Mouse (Mus musculus) hindbrain, embryonic 16.5 days (tissue): ENCODE measurements at regions not wholly inside any gene's neighbourhood (a gene's known extent, or its start where the extent isn't known, plus 50 kb on each side); places are given as distances from the start of the nearest gene placed in this dataset.

Experiments used
- ATAC-seq: fragments of 200-750 bp; cut with Nextera tagmentation; 2 replicates; pipeline ENCODE4 v1.8.0; 2017; ENCODE audit warnings: moderate TSS enrichment, moderate library complexity
- H3K27ac ChIP-seq: fragments of 300-500 bp; sonication (generic); 2 replicates; pipeline ENCODE4 v1.5.1; 2014; ENCODE audit warnings: low read depth, mild to moderate bottlenecking, control low read depth, low read length, moderate library complexity
- H3K27me3 ChIP-seq: fragments of 300-500 bp; sonication (generic); replicated peaks from 2 replicates; pipeline ENCODE4 v1.6.1; 2014; ENCODE audit warnings: low read length; ENCODE audit not compliant: control insufficient read depth, insufficient read depth
- H3K36me3 ChIP-seq: fragments of 300-500 bp; sonication (generic); 2 replicates; pipeline ENCODE4 v1.6.1; 2014; ENCODE audit warnings: mild to moderate bottlenecking, low read length, moderate library complexity, mixed read lengths; ENCODE audit not compliant: control insufficient read depth, insufficient read depth
- H3K4me1 ChIP-seq: fragments of 300-500 bp; sonication (generic); 2 replicates; pipeline ENCODE4 v1.6.1; 2014; ENCODE audit warnings: low read depth, low read length; ENCODE audit not compliant: control insufficient read depth, insufficient read depth
- H3K4me2 ChIP-seq: fragments of 300-500 bp; sonication (generic); 2 replicates; pipeline ENCODE4 v1.6.1; 2014; ENCODE audit warnings: mild to moderate bottlenecking, low read length, control low read depth, moderate library complexity
- H3K4me3 ChIP-seq: fragments of 300-500 bp; sonication (generic); 2 replicates; pipeline ENCODE4 v1.5.1; 2014; ENCODE audit warnings: mild to moderate bottlenecking, low read length, control low read depth, moderate library complexity
- H3K9ac ChIP-seq: fragments of 300-500 bp; sonication (generic); 2 replicates; pipeline ENCODE4 v1.6.1; 2014; ENCODE audit warnings: low read depth, mild to moderate bottlenecking, control low read depth, low read length, moderate library complexity
- H3K9me3 ChIP-seq: fragments of 300-500 bp; sonication (generic); 2 replicates; pipeline ENCODE4 v1.6.1; 2014; ENCODE audit warnings: mild to moderate bottlenecking, low read length, moderate library complexity; ENCODE audit not compliant: control insufficient read depth
- WGBS: fragments of 180-500 bp; shearing (Covaris S2); extraction: QIAGEN DNeasy Blood & Tissue Kit; methylation state at CpG from one replicate; pipeline ENCODE4 v1.1.7; 2014; 5-methylcytosine and 5-hydroxymethylcytosine counted together

GRCm38 (mm10) chr13:78717686-78718431 is 518.3 kb upstream of the Nr2f1 start:
- Histone ChIP-seq H3K36me3 (no peaks in the 10 kb centered on the region), H3K4me1 (no peaks in the 10 kb centered on the region), H3K9me3 (no peaks in the 10 kb centered on the region), H3K4me2 (no peak overlapping the region), H3K4me3 (no peak overlapping the region), H3K9ac (no peak overlapping the region), H3K27me3 (no peaks in the 10 kb centered on the region), H3K27ac (no peak overlapping the region)
- WGBS = 45% methylated on average over 4 of the region's 4 CpGs
- no peak for ATAC-seq

DNA sequence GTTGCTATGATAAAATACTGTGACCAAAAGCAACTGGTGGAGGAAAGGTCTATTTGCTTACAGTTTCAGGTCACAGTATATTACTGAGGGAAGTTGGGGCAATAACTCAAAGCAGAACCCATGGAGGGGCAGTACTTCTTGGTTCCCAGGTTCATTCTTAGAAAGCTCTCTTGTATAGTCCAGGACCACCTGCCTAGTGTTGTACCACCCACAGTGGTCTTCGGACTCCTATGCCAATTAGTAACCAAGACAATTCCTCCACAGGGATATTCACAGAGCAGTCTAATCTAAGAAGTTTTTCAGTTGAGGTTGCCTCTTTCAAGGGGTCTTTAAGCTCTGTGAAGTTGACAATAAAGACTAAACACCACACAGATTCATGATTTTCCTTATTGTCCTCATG is 517.6 kb upstream of the Nr2f1 start:
- WGBS = 55% methylated on average over 1 of the region's 1 CpGs
- no peaks in the 10 kb centered on the region for H3K36me3 ChIP-seq
- ATAC-seq = no peak
- no peak overlapping the region for H3K4me3 ChIP-seq
- no peaks in the 10 kb centered on the region for H3K27me3 ChIP-seq
- no peak overlapping the region for H3K27ac ChIP-seq
- no peak overlapping the region for H3K9ac ChIP-seq
- no peak overlapping the region for H3K4me2 ChIP-seq
- no peaks in the 10 kb centered on the region for H3K4me1 ChIP-seq
- H3K9me3 ChIP-seq = no peaks in the 10 kb centered on the region

DNA sequence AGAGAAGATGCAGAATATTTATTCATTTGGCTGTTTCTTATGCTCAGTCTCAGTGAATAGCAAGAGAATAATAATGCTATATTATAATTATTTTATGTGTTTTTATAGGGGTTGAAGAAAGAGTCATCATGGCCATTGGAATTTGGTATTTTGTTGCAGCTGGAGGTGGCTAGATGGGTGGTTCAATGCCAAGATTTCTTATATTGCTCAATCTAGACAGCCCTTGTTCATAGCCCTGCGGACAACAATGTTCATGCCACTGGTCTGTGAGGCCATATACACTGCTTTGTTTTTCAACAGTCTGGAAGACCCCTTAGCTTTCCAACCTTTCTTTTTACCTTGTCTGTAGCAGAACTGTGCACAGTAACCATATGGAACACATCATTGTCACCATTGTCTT is 505.1 kb upstream of the Nr2f1 start:
- Histone ChIP-seq H3K4me2 (no peak overlapping the region), H3K9ac (no peak overlapping the region), H3K4me1 (no peaks in the 10 kb centered on the region), H3K36me3 (no peaks in the 10 kb centered on the region), H3K4me3 (no peak overlapping the region), H3K27me3 (no peaks in the 10 kb centered on the region), H3K9me3 (no peaks in the 10 kb centered on the region), H3K27ac (no peak overlapping the region)
- 89% methylated on average over 1 of the region's 1 CpGs for WGBS
- ATAC-seq = no peak

- no peak for ATAC-seq
- WGBS = 41% methylated on average over 3 of the region's 3 CpGs
- no peak overlapping the region for H3K4me2 ChIP-seq
Measured at GRCm38 (mm10) chr13:78697814-78698519, 498.4 kb upstream of the Nr2f1 start.

GRCm38 (mm10) chr13:78679255-78679895 is 479.8 kb upstream of the Nr2f1 start:
- H3K27ac ChIP-seq = no peak overlapping the region
- H3K36me3 ChIP-seq = no peaks in the 10 kb centered on the region
- WGBS = 45% methylated on average over 4 of the region's 4 CpGs
- no peak overlapping the region for H3K4me2 ChIP-seq
- ATAC-seq = peak; percentile 27; the same call in 1 of the 2 replicates
- no peak overlapping the region for H3K9ac ChIP-seq
- no peaks in the 10 kb centered on the region for H3K9me3 ChIP-seq
- H3K4me1 ChIP-seq = no peaks in the 10 kb centered on the region
- H3K4me3 ChIP-seq = no peak overlapping the region
- no peaks in the 10 kb centered on the region for H3K27me3 ChIP-seq

More at GRCm38 (mm10) chr13:78697814-78698519, 498.4 kb upstream of the Nr2f1 start:
- Histone ChIP-seq H3K4me3 (no peak overlapping the region), H3K4me1 (peaks cover 3% of the 10 kb centered on the region; the same call in 1 of the 2 replicates), H3K9ac (no peak overlapping the region), H3K36me3 (no peaks in the 10 kb centered on the region), H3K27me3 (no peaks in the 10 kb centered on the region), H3K27ac (no peak overlapping the region), H3K9me3 (no peaks in the 10 kb centered on the region)

DNA sequence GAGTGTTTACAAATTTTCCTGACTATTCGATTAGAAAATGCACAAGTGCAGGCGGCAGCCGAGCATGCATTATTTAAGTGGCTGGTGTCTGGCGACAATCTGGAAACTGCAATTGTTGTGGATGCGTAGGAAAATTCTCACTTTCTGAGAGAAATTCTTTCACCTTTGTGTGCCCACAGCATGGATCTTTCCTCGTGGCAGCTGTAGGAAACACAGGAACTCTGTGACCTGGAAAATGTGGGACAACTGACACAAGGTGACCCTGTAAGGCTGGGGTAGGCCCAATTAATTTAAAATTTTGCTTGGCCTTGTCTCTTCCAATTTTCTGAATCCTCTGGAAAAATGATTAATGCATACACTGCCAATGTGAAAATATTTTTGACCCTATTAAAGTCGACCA is 478.7 kb upstream of the Nr2f1 start:
- ATAC-seq = 0 out of 2 replicates have a peak, but pooled peaks have one; percentile 27
- no peak overlapping the region for H3K4me3 ChIP-seq
- no peaks in the 10 kb centered on the region for H3K36me3 ChIP-seq
- no peak overlapping the region for H3K9ac ChIP-seq
- H3K4me2 ChIP-seq = no peak overlapping the region
- WGBS = 25% methylated on average over 7 of the region's 7 CpGs
- H3K4me1 ChIP-seq = no peaks in the 10 kb centered on the region
- H3K27ac ChIP-seq = no peak overlapping the region
- H3K27me3 ChIP-seq = no peaks in the 10 kb centered on the region
- H3K9me3 ChIP-seq = no peaks in the 10 kb centered on the region

DNA sequence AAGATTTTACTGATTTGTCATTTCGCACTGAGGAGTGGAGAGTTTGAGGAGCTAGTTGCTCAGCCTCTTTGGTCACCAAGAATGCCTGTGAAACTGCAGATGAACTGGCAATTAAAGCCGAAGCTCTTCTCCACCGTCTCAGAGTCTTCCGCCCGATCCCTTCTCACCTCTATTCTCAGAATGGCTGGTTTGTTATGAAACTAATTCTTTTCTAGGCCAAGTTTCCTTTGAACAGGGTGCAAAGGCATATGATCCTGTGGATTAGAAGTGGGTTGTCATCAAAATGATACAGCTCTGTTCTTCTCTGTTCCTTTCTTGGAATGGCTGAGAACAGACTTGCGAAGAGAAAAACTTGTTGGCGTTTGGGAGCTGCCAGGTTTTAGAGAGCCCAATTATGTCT is 458.7 kb upstream of the Nr2f1 start:
- no peak overlapping the region for H3K4me3 ChIP-seq
- no peaks in the 10 kb centered on the region for H3K27me3 ChIP-seq
- H3K4me2 ChIP-seq = no peak overlapping the region
- H3K36me3 ChIP-seq = no peaks in the 10 kb centered on the region
- no peaks in the 10 kb centered on the region for H3K4me1 ChIP-seq
- no peaks in the 10 kb centered on the region for H3K9me3 ChIP-seq
- ATAC-seq = no peak
- H3K9ac ChIP-seq = no peak overlapping the region
- H3K27ac ChIP-seq = no peak overlapping the region
- WGBS = 87% methylated on average over 7 of the region's 7 CpGs

- Histone ChIP-seq H3K27me3 (no peaks in the 10 kb centered on the region), H3K36me3 (no peaks in the 10 kb centered on the region), H3K4me3 (no peak overlapping the region), H3K4me2 (no peak overlapping the region), H3K9ac (no peak overlapping the region), H3K27ac (no peak overlapping the region), H3K4me1 (no peaks in the 10 kb centered on the region), H3K9me3 (no peaks in the 10 kb centered on the region)
- 86% methylated on average over 2 of the region's 2 CpGs for WGBS
- no peak for ATAC-seq
Measured at GRCm38 (mm10) chr13:78656766-78657165, 457.2 kb upstream of the Nr2f1 start.

- 74% methylated on average over 1 of the region's 1 CpGs for WGBS
- H3K4me1 ChIP-seq = no peaks in the 10 kb centered on the region
- H3K9ac ChIP-seq = no peak overlapping the region
Measured at GRCm38 (mm10) chr13:78656196-78656595, 456.6 kb upstream of the Nr2f1 start.

More at GRCm38 (mm10) chr13:78656196-78656595, 456.6 kb upstream of the Nr2f1 start:
- no peak for ATAC-seq
- Histone ChIP-seq H3K36me3 (no peaks in the 10 kb centered on the region), H3K27ac (no peak overlapping the region), H3K4me3 (no peak overlapping the region), H3K9me3 (no peaks in the 10 kb centered on the region), H3K27me3 (no peaks in the 10 kb centered on the region), H3K4me2 (no peak overlapping the region)
